8 mouse cellular contexts compared by ENCODE assay signal in genomic region chr2:152011724-152012123, GRCm38 (mm10). TPM values are rescaled to one million over a fixed set of nuclear protein-coding genes. Genes with fewer than 3 reads are reported as not detected.
DNase-seq lines count a peak whose midpoint lies in the region; ATAC-seq and TF ChIP-seq lines count a peak whose summit lies in the region.

No protein-coding gene starts in this region.

- H3K4me1 ChIP-seq in limb, embryonic 13.5 days = 0 out of 2 replicates have a peak, but pooled peaks cover 3% of the 10 kb centered on the region
- H3K4me1 ChIP-seq in limb, embryonic 10.5 days = peaks cover 8% of the 10 kb centered on the region
- peaks cover 9% of the 10 kb centered on the region for H3K4me1 ChIP-seq in brown adipose tissue, adult 24 weeks (ENCODE audit: control insufficient read depth, insufficient read depth, insufficient read length, low read length)
- H3K4me1 ChIP-seq in kidney, adult 2 months (ENCODE audit: control insufficient read depth, insufficient read depth, low read length) = peaks cover 22% of the 10 kb centered on the region
- peaks cover 3% of the 10 kb centered on the region; the same call in 1 of the 2 replicates for H3K4me1 ChIP-seq in neural tube, embryonic 15.5 days

- no peak overlapping the region for H3K4me2 ChIP-seq in limb, embryonic 13.5 days (replicated peaks)
- no peak overlapping the region for H3K4me2 ChIP-seq in neural tube, embryonic 15.5 days

- TF ChIP-seq POLR2A in kidney, adult 2 months (IDR thresholded peaks at IDR 0.05; ENCODE audit: low read depth, low read length) = no peak

- H3K27me3 ChIP-seq in limb, embryonic 13.5 days = no peaks in the 10 kb centered on the region
- H3K27me3 ChIP-seq in limb, embryonic 10.5 days (ENCODE audit: low read depth, poor library complexity, severe bottlenecking) = no peaks in the 10 kb centered on the region
- no peaks in the 10 kb centered on the region for H3K27me3 ChIP-seq in kidney, adult 2 months (replicated peaks; ENCODE audit: control insufficient read depth, insufficient read depth, low read length)
- H3K27me3 ChIP-seq in neural tube, embryonic 15.5 days (replicated peaks) = no peaks in the 10 kb centered on the region; the same call in 1 of the 2 replicates

- H3K9me3 ChIP-seq in limb, embryonic 13.5 days = no peaks in the 10 kb centered on the region
- no peaks in the 10 kb centered on the region for H3K9me3 ChIP-seq in limb, embryonic 10.5 days (replicated peaks)
- H3K9me3 ChIP-seq in neural tube, embryonic 15.5 days (replicated peaks) = no peaks in the 10 kb centered on the region

- H3K27ac ChIP-seq in limb, embryonic 13.5 days = no peak overlapping the region
- no peak overlapping the region for H3K27ac ChIP-seq in limb, embryonic 10.5 days
- H3K27ac ChIP-seq in brown adipose tissue, adult 24 weeks (replicated peaks; ENCODE audit: low read depth, low read length) = peak overlapping the region; percentile 79
- H3K27ac ChIP-seq in kidney, adult 2 months (ENCODE audit: insufficient read depth, low read depth, low read length) = peak overlapping the region; percentile 86
- H3K27ac ChIP-seq in neural tube, embryonic 15.5 days (replicated peaks) = peak overlapping the region; percentile 58; the same call in 1 of the 2 replicates

- ATAC-seq in limb, embryonic 13.5 days (ENCODE audit: low FRiP score, low read depth) = 0 out of 2 replicates have a peak, but pooled peaks have one; percentile 9
- ATAC-seq in neural tube, embryonic 15.5 days (ENCODE audit: low FRiP score) = peak; percentile 42; the same call in 1 of the 2 replicates
- no peak for ATAC-seq in monocyte, adult 5-6 weeks (replicated peaks; ENCODE audit: insufficient number of reproducible peaks, low FRiP score, low TSS enrichment, poor library complexity, severe bottlenecking)

- DNase-seq in limb, embryonic 10.5 days (ENCODE audit: low spot score) = no peak
- peak; percentile 95 for DNase-seq in kidney, adult 2 months
- no peak for DNase-seq in right cerebral cortex, postnatal 14 days
- DNase-seq in cerebellum, adult 11-12 months = no peak

- WGBS in limb, embryonic 13.5 days = 54% methylated on average over 2 of the region's 2 CpGs
- WGBS in limb, embryonic 10.5 days = 50% methylated on average over 2 of the region's 2 CpGs
- WGBS in kidney, adult 2 months = 40% methylated on average over 2 of the region's 2 CpGs
- 49% methylated on average over 2 of the region's 2 CpGs for WGBS in neural tube, embryonic 15.5 days

- no peaks in the 10 kb centered on the region for H3K36me3 ChIP-seq in limb, embryonic 13.5 days
- H3K36me3 ChIP-seq in limb, embryonic 10.5 days = no peaks in the 10 kb centered on the region
- H3K36me3 ChIP-seq in kidney, adult 2 months (ENCODE audit: control insufficient read depth, insufficient read depth, low read length) = no peaks in the 10 kb centered on the region
- H3K36me3 ChIP-seq in neural tube, embryonic 15.5 days = no peaks in the 10 kb centered on the region

- no peak overlapping the region for H3K4me3 ChIP-seq in limb, embryonic 13.5 days
- no peak overlapping the region for H3K4me3 ChIP-seq in limb, embryonic 10.5 days
- H3K4me3 ChIP-seq in brown adipose tissue, adult 24 weeks (ENCODE audit: insufficient read depth, low read depth, low read length) = no peak overlapping the region
- no peak overlapping the region for H3K4me3 ChIP-seq in kidney, adult 2 months (ENCODE audit: insufficient read depth, low read depth, low read length)
- no peak overlapping the region for H3K4me3 ChIP-seq in neural tube, embryonic 15.5 days (replicated peaks)

- H3K9ac ChIP-seq in limb, embryonic 13.5 days = no peak overlapping the region
- H3K9ac ChIP-seq in neural tube, embryonic 15.5 days (replicated peaks) = no peak overlapping the region

- TF ChIP-seq CTCF in kidney, adult 2 months (conservative IDR thresholded peaks at IDR 0.05; ENCODE audit: insufficient read depth, insufficient read length, low read depth, low read length) = no peak; the same call in 1 of the 2 replicates

RNA-seq across cellular contexts. Expression of gene Slc52a3, which starts 15.4 kb away (rescaled TPM):
- 1.6 and 1.8 TPM in 2 replicates for polyA plus RNA-seq in limb, embryonic 13.5 days (2015; fragmentation: Nextera tagmentation; extraction: Ambion mirVana)
- polyA plus RNA-seq in limb, embryonic 10.5 days (2016; fragmentation: Nextera tagmentation; extraction: Ambion mirVana) = 0.77 and 1.3 TPM in 2 replicates
- polyA plus RNA-seq in brown adipose tissue, adult 24 weeks (2012; ENCODE audit: insufficient read depth, insufficient read length, missing spikeins) = 0.42 TPM in 1 of 2 replicates, not detected in the other
- polyA plus RNA-seq in kidney, adult 2 months (2012; rRNA removed) = 17.4 and 23.6 TPM in 2 replicates
- 1.4 and 1.7 TPM in 2 replicates for polyA plus RNA-seq in neural tube, embryonic 15.5 days (2015; fragmentation: Nextera tagmentation; extraction: Ambion mirVana)
- total RNA-seq in monocyte, adult 5-6 weeks (2017) = 3.0 to 4.9 TPM (median 3.5 TPM) in 3 replicates

RNA-seq across cellular contexts. Expression of gene Fam110a, which starts 31.7 kb away (rescaled TPM):
- polyA plus RNA-seq in limb, embryonic 13.5 days (2015; fragmentation: Nextera tagmentation; extraction: Ambion mirVana) = 23.0 and 25.4 TPM in 2 replicates
- 35.0 and 37.9 TPM in 2 replicates for polyA plus RNA-seq in limb, embryonic 10.5 days (2016; fragmentation: Nextera tagmentation; extraction: Ambion mirVana)
- polyA plus RNA-seq in brown adipose tissue, adult 24 weeks (2012; ENCODE audit: insufficient read depth, insufficient read length, missing spikeins) = 1.7 and 2.6 TPM in 2 replicates
- 14.2 and 16.2 TPM in 2 replicates for polyA plus RNA-seq in kidney, adult 2 months (2012; rRNA removed)
- 31.3 and 32.0 TPM in 2 replicates for polyA plus RNA-seq in neural tube, embryonic 15.5 days (2015; fragmentation: Nextera tagmentation; extraction: Ambion mirVana)
- total RNA-seq in monocyte, adult 5-6 weeks (2017) = 0.64 to 5.5 TPM (median 3.1 TPM) in 3 replicates

Comparison
In these comparisons a context has a peak if more than half of its experiments do, and no peak if none do; other contexts are left out.
1. H3K27ac ChIP-seq: peak in brown adipose tissue, adult 24 weeks (single experiment), kidney, adult 2 months (single experiment) and neural tube, embryonic 15.5 days (single experiment); none in limb, embryonic 13.5 days (single experiment) and limb, embryonic 10.5 days (single experiment).